Mouse (Mus musculus): ENCODE results near the gene Ltb4r1.

GRCm38 (mm10) chr14:55721076-55721475 is 44.7 kb upstream of the Ltb4r1 start:
- TF ChIP-seq CTCF (conservative IDR thresholded peaks at IDR 0.05; ENCODE audit: insufficient read depth, insufficient read length, low read depth, low read length), result no peak
- TF ChIP-seq POLR2A (IDR thresholded peaks at IDR 0.05; ENCODE audit: low read depth, low read length), result no peak
